Comparison of ENCODE assay signal across 11 mouse cellular contexts in the genomic region with DNA sequence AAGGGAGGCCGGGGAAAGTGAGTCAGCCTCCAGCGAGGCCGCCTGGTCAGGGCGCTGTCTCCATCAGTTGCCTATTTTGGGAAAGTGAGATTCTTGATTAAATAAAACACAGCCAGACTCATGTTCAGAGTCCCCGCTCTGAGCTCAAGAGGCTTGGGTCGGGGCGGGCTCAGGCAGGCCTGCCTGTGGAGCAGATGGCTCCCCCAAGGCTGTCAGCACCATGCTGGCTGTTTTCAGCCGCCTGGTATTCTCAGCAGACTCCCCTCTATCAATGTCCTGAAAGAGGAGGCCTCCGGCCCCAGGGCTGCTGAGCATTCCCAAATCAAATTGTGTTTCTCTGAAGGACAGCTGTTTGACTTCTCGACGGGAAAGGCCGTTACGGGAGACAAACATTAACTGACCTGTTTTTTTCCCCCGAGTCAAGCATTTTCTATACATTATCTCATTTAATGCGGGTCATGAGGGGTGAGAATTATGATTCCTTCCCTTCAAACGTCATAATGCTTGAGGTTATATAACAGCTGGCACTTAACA. TPM values are rescaled to one million over a fixed set of nuclear protein-coding genes. Genes with fewer than 3 reads are reported as not detected.
A peak's percentile ranks its signal among the peaks of the same experiment; 100 is the strongest.
DNase-seq lines count a peak whose midpoint lies in the region; ATAC-seq and TF ChIP-seq lines count a peak whose summit lies in the region.
"Had no signal": no experiment of that assay in that cellular context is flagged by ENCODE, and none has a peak within 500 bp of the region (broad histone marks: within the 10 kb centered on the region; RNA-seq: fewer than 3 reads in every experiment).

No protein-coding gene starts in this region.

- H3K27me3 ChIP-seq in E14TG2a.4 (ENCODE audit: insufficient read depth, low read length), result peaks cover 5% of the 10 kb centered on the region; the same call in 1 of the 2 replicates
- H3K27me3 ChIP-seq in heart, postnatal 0 days (ENCODE audit: control insufficient read depth, insufficient read depth, low read length), result peaks cover 12% of the 10 kb centered on the region; the same call in 1 of the 2 replicates
- 0 out of 2 replicates have a peak, but pooled peaks cover 2% of the 10 kb centered on the region for H3K27me3 ChIP-seq in kidney, embryonic 15.5 days
- H3K27me3 ChIP-seq: limb, embryonic 13.5 days had no signal

- TF ChIP-seq CTCF in E14TG2a.4 (conservative IDR thresholded peaks at IDR 0.05; ENCODE audit: low read length), result no peak
- TF ChIP-seq CTCF in brain, embryonic 14.5 days (IDR thresholded peaks at IDR 0.05; ENCODE audit: borderline replicate concordance, extremely low read depth, insufficient read depth, insufficient read length), result no peak
- TF ChIP-seq CTCF in heart, postnatal 0 days (IDR thresholded peaks at IDR 0.05; ENCODE audit: low read depth), result no peak

- H3K9me3 ChIP-seq in E14TG2a.4 (ENCODE audit: low read length), result no peaks in the 10 kb centered on the region
- no peaks in the 10 kb centered on the region for H3K9me3 ChIP-seq in heart, postnatal 0 days (replicated peaks; ENCODE audit: control insufficient read depth, low read length)
- H3K9me3 ChIP-seq in kidney, embryonic 15.5 days (replicated peaks), result no peaks in the 10 kb centered on the region
- H3K9me3 ChIP-seq: limb, embryonic 13.5 days had no signal

- H3K4me3 ChIP-seq in E14TG2a.4 (replicated peaks; ENCODE audit: low read length), result peak overlapping the region; percentile 32; the same call in 1 of the 2 replicates
- no peak overlapping the region for H3K4me3 ChIP-seq in heart, postnatal 0 days (ENCODE audit: low read depth, low read length)
- no peak overlapping the region for H3K4me3 ChIP-seq in kidney, embryonic 15.5 days (replicated peaks)
- H3K4me3 ChIP-seq: limb, embryonic 13.5 days had no signal

- intact Hi-C loops in heart, postnatal 36 days (cut with DNase I), result no loop called here

- H3K4me2 ChIP-seq in heart, postnatal 0 days (ENCODE audit: low read depth, low read length), result no peak overlapping the region
- no peak overlapping the region for H3K4me2 ChIP-seq in kidney, embryonic 15.5 days
- H3K4me2 ChIP-seq: limb, embryonic 13.5 days had no signal

- TF ChIP-seq POLR2A in brain, embryonic 14.5 days (IDR thresholded peaks at IDR 0.05; ENCODE audit: borderline replicate concordance, extremely low read depth, insufficient read depth, insufficient read length, poor library complexity, severe bottlenecking), result no peak

- H3K27ac ChIP-seq in heart, postnatal 0 days (ENCODE audit: low read depth), result no peak overlapping the region
- H3K27ac ChIP-seq in kidney, embryonic 15.5 days, result no peak overlapping the region
- H3K27ac ChIP-seq: limb, embryonic 13.5 days had no signal

- TF ChIP-seq EP300 in heart, postnatal 0 days (IDR thresholded peaks at IDR 0.05; ENCODE audit: low read depth), result no peak

- peaks cover 4% of the 10 kb centered on the region; the same call in 1 of the 2 replicates for H3K4me1 ChIP-seq in E14TG2a.4 (replicated peaks; ENCODE audit: low read depth, low read length)
- H3K4me1 ChIP-seq in heart, postnatal 0 days (ENCODE audit: control insufficient read depth, insufficient read depth), result peaks cover 41% of the 10 kb centered on the region
- H3K4me1 ChIP-seq in kidney, embryonic 15.5 days, result peaks cover 52% of the 10 kb centered on the region

- WGBS in heart, postnatal 0 days, result 29% methylated on average over 16 of the region's 16 CpGs
- 65% methylated on average over 16 of the region's 16 CpGs for WGBS in kidney, embryonic 15.5 days

- peak; percentile 97 for DNase-seq in heart, adult 11 months
- DNase-seq in heart, postnatal 36 days, result no peak
- peak; percentile 72 for DNase-seq in brain, embryonic 14.5 days (ENCODE audit: low read depth)
- DNase-seq in heart, postnatal 0 days (ENCODE audit: low spot score), result no peak
- DNase-seq in T-cell, adult 2 months (ENCODE audit: low spot score), result no peak
- no peak for DNase-seq in urinary bladder, postnatal 4 days (ENCODE audit: low spot score in 2 of 2)
- DNase-seq: kidney, postnatal 36 days; lung, postnatal 4 days had no signal

- ATAC-seq in heart, postnatal 0 days (ENCODE audit: insufficient read depth, low read depth), result peak; percentile 59
- no peak for ATAC-seq in kidney, embryonic 15.5 days (replicated peaks; ENCODE audit: low FRiP score)

- H3K36me3 ChIP-seq in E14TG2a.4 (ENCODE audit: insufficient read depth, low read length), result no peaks in the 10 kb centered on the region
- no peaks in the 10 kb centered on the region for H3K36me3 ChIP-seq in heart, postnatal 0 days (replicated peaks; ENCODE audit: control insufficient read depth, insufficient read depth, low read length)
- no peaks in the 10 kb centered on the region for H3K36me3 ChIP-seq in kidney, embryonic 15.5 days
- H3K36me3 ChIP-seq: limb, embryonic 13.5 days had no signal

- H3K9ac ChIP-seq in heart, postnatal 0 days (replicated peaks; ENCODE audit: low read depth, low read length), result no peak overlapping the region
- no peak overlapping the region for H3K9ac ChIP-seq in kidney, embryonic 15.5 days
- H3K9ac ChIP-seq: limb, embryonic 13.5 days had no signal

RNA-seq across cellular contexts. Expression of gene Rgs3, which starts 50.6 kb away (rescaled TPM):
- total RNA-seq in heart, postnatal 36 days (2021), result 10 to 100 TPM; 26.8 to 37.1 TPM
- 68.8 and 92.5 TPM in 2 replicates for polyA plus RNA-seq in brain, embryonic 14.5 days (2012; rRNA removed)
- total RNA-seq in heart, postnatal 0 days (2014; rRNA removed; ENCODE audit: low replicate concordance), result 66.0 and 114 TPM in 2 replicates
- 52.1 and 52.5 TPM in 2 replicates for polyA plus RNA-seq in heart, postnatal 0 days (2015; fragmentation: Nextera tagmentation; extraction: Ambion mirVana)
- polyA plus RNA-seq in kidney, embryonic 15.5 days (2015; fragmentation: Nextera tagmentation; extraction: Ambion mirVana), result 53.7 and 56.9 TPM in 2 replicates

Comparison
In these comparisons a context has a peak if more than half of its experiments do, and no peak if none do; other contexts are left out.
1. DNase-seq: peak in heart, adult 11 months (single experiment) and brain, embryonic 14.5 days (single experiment); none in heart, postnatal 36 days (0 of 2), heart, postnatal 0 days (single experiment), T-cell, adult 2 months (single experiment) and urinary bladder, postnatal 4 days (0 of 2).